Mouse (Mus musculus): ENCODE results near the gene Rbms3.

DNA sequence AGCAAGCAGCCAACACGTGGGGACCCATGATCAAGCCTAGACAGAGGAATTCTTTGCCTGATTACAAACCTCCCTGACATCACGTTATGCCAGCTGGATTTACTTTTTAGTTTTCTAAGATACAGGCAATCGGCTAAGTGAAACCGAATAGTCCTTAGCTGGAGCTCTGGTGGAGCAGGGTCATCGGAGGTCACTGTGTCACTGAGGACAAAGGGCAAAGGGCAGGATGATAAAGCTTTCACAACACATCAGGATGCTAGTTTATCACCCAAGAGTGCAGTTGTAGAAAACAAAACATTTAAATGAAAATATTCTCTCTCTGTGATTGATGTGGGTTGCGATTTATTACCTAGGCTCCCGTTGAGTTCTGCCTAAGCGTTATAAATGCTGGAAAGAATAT, 233.1 kb downstream of the Rbms3 start:
- TF ChIP-seq CTCF (IDR thresholded peaks at IDR 0.05; ENCODE audit: extremely low read depth, insufficient read depth, low read length) (no peak), POLR2A (IDR thresholded peaks at IDR 0.05; ENCODE audit: extremely low read depth, insufficient read depth, low read length) (no peak)

All from cortical plate, adult 2 months (tissue).